Mouse (Mus musculus): ENCODE measurements around the gene Aph1a.
A peak's percentile ranks its signal among the peaks of the same experiment; 100 is the strongest.
"Not testable (repeated sequence)": the region's sequence is repeated elsewhere in the genome, so short reads cannot be mapped to it uniquely, and the experiment has no call there.

The Aph1a gene

GRCm38 (mm10) chr3:95923429-95923828, 29.7 kb downstream of the Aph1a start:
- not testable (repeated sequence) for DNase-seq

- DNase-seq: no peak
Measured at GRCm38 (mm10) chr3:95924185-95924584, 30.4 kb downstream of the Aph1a start.

DNA sequence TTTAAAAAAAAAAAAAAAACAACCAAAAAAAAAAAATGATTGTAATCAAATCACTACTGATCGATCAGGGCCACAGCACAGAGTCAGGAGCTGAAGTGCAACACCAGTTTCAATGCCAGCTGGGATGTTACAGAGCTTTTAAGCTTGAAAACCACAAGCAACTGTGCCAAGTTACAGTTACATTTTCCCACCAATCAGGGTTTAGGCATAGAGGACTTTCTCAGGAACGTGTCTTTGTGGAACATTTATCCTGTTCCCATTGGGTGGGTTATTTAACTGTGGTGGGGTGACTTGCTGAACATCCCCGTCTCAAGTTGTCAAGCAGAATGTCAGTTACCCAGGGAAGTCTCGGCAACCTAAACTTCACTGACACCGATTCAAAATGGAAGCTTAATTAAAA, 31.3 kb downstream of the Aph1a start:
- DNase-seq: no peak

- DNase-seq: no peak
Measured at GRCm38 (mm10) chr3:95928261-95928657, 34.5 kb downstream of the Aph1a start.

GRCm38 (mm10) chr3:95928658-95929503, 35.1 kb downstream of the Aph1a start, which contains the start of gene Anp32e:
Gene Anp32e (plus strand): TSS chr3:95929246.
- DNase-seq: peak; percentile 96 to 98

- peak; percentile 31 to 71 for DNase-seq
Measured at GRCm38 (mm10) chr3:95929581-95930470, 36.1 kb downstream of the Aph1a start.

GRCm38 (mm10) chr3:95930471-95930789, 36.7 kb downstream of the Aph1a start:
- no peak for DNase-seq

DNA sequence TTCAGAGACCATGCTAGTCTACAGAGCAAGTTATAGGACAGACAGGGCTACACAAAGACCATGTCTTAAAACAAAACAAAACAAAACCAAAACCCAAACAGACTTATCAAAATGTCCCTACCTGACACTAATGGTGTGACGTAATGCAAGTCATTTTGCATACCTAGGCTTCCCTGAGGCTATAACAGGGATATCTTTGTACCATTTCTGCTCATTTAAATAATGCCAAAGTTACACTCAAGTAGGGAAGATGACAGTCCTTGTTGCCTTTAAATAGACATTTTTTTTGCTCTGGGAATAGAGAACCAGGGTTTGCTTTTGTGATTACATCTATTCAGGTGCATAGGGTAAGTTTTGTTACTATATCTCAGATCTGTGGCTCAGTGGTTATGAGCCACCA, 37.7 kb downstream of the Aph1a start:
- DNase-seq: no peak

DNA sequence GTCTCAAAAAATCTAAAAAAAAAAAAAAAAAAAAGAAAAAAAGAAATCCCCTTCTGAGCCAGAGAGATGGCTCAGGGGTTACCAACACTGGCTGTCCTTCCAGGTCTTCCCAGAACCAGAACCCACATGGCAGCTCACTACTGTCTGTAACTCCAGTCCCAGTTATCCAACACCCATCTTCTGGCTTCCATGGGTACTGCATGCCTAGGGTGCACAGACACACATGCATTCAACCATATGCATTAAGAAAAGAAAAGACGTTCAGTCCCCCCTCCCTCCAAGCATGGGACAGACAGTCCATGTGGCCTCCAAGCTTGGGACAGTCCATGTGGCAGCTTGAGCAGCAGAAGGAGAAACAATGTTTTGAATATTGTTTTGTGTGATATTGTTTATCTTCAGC, 38.4 kb downstream of the Aph1a start:
- DNase-seq: no peak

- peak; percentile 57 to 77 for DNase-seq
Measured at GRCm38 (mm10) chr3:95932566-95932965, 38.8 kb downstream of the Aph1a start.

DNA sequence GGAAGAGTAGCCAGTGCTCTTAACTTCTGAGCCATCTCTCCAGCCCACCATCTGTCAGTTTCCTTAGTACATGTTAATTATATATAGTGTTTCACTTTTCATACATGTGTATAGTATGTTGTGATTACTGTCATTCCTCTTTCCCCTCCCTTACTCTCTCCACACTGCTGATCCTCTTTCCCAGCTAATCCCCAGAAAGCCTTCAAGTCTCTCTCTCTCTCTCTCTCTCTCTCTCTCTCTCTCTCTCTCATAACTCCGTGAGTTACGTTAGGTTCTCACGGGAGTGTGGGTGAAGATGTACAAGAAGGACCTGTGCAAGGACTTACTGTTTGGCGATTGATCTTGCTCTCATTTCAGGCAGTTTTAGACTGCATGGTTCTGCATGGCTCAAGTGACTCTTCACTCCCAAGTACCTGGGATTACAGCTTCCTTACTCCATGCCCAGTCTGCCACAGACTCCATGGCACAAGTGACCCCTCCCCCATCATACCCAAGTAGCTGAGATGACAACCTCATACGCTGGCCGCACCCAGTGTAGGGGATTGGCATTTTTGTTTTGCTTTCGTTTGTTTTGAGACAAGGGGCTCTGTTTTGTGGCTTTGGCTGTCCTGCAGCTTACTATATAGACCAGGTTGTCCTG, 39.5 kb downstream of the Aph1a start:
- DNase-seq: no peak

DNA sequence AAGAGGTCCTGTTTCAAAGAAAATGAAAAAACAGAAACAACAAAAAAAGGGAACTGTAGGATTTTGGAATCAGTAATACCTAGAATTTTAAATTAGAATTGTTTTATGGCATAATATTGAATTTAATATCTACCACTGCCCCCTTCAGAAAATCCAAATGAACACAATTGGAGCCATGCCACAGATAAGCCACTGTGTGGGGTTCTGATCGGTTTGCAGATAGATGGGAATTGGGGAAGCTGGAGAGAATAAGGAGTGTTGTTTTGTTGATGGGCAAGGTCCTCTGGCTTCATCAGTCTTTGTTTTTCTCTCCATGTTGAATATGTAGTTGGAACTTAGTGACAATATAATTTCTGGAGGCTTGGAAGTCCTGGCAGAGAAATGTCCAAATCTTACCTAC, 40.7 kb downstream of the Aph1a start:
- DNase-seq: no peak

GRCm38 (mm10) chr3:95938217-95938616, 44.4 kb downstream of the Aph1a start:
- no peak for DNase-seq

GRCm38 (mm10) chr3:95938835-95939234, 45.1 kb downstream of the Aph1a start:
- DNase-seq: peak in 1 of 2 experiments; percentile 51

- DNase-seq: peak; percentile 27 to 36
Measured at GRCm38 (mm10) chr3:95942749-95943148, 49.0 kb downstream of the Aph1a start.

DNA sequence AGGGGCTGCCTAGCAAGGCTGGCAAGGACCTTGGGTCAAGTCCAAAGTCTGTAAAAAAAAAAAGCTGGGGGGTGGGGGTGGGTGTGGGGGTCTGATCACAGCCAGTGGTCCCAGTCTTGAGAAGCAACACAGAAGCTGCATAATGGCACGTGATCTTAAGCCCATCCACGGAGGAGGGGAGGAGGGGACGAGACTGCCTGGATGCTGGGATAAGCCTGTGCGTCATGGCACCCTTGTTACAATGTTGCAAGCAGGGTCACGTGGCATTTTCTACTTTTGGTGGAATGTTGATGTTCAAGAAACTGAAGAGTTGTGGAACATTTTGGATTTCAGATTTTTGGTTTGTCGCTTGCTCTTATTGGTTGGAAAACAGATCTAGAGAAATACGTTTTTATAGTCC, 49.5 kb downstream of the Aph1a start:
- DNase-seq: no peak

DNA sequence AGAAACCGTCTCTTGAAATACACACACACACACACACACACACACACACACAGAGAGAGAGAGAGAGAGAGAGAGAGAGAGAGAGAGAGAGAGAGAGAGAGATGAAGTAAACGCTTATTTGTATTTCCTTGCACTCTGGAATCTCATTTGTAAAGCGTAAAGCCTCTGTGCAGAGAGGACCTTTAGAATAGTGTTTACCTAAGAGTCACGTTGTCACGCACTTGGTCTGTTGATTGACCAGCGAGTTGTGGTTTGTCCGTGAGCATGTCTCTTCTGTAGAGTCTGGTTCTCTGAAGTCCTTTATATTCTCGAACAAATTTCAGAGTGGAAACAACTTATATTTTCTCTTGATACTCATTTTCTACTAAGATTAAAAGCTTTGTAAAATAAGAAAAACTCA, 51.0 kb downstream of the Aph1a start:
- DNase-seq: no peak

DNA sequence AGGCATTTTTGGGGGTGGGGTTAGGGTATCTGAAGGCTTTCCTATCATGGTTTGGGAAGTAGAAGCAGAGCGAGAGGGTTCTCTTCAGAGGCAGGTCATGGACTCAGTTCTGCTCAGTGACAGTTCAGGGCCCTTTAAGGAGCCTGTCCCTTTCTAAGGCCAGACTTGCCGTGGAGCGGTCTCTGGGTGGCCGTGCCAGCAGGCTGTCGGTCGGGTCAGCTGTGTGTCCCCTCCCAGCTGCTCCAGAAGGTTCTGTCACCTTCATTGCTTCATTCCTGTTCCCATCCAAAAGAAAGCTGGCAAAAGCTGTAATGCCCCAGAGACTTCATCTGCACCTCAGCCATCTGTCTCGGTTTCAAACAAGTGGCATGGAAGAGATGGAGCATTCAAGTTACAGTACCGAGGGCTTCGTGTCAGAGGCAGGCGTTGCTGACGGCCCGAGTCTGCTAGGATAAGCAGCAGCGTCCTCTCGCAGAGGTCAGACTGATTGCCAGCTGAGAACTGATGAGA, 52.0 kb downstream of the Aph1a start:
- DNase-seq: no peak
